Mouse (Mus musculus) splenic B cell, adult 2 months (primary cell): Measurements from ENCODE around the gene Defb11.
"Not testable (repeated sequence)": the region's sequence is repeated elsewhere in the genome, so short reads cannot be mapped to it uniquely, and the experiment has no call there.

Source experiments
- DNase-seq: peaks from one replicate; pipeline ENCODE4 v3.0.0-alpha.2; 2011; ENCODE audit warnings: low read depth, low spot score
- H3K27me3 ChIP-seq: 2 replicates; pipeline ENCODE4 v1.6.1; 2012; ENCODE audit warnings: mild to moderate bottlenecking, low read length, moderate library complexity, mixed read lengths; ENCODE audit not compliant: control insufficient read depth, poor library complexity, insufficient read depth, severe bottlenecking
- H3K36me3 ChIP-seq: 2 replicates; pipeline ENCODE4 v1.6.1; 2012; ENCODE audit warnings: mild to moderate bottlenecking, low read length, moderate library complexity, mixed read lengths; ENCODE audit not compliant: control insufficient read depth, poor library complexity, insufficient read depth, severe bottlenecking

The Defb11 gene

GRCm38 (mm10) chr8:21906290-21906689, at the start of gene Defb11:
TSS of gene Defb11 (minus strand) at chr8:21906412.
- not testable (repeated sequence) for H3K36me3 ChIP-seq, H3K27me3 ChIP-seq, DNase-seq

- DNase-seq = peak; percentile 18
- H3K27me3 ChIP-seq = no peaks in the 10 kb centered on the region
Observed at GRCm38 (mm10) chr8:21955321-21955720, 49.1 kb upstream of the Defb11 start.

GRCm38 (mm10) chr8:21947311-21948017, 41.3 kb upstream of the Defb11 start:
- no peak for DNase-seq
- no peaks in the 10 kb centered on the region for H3K36me3 ChIP-seq

More at GRCm38 (mm10) chr8:21955321-21955720, 49.1 kb upstream of the Defb11 start:
- no peaks in the 10 kb centered on the region for H3K36me3 ChIP-seq

GRCm38 (mm10) chr8:21946462-21946861, 40.2 kb upstream of the Defb11 start, which contains the start of gene Defb13:
TSS of gene Defb13 (plus strand) at chr8:21946762.
- no peak for DNase-seq
- no peaks in the 10 kb centered on the region for H3K36me3 ChIP-seq

More at GRCm38 (mm10) chr8:21947311-21948017, 41.3 kb upstream of the Defb11 start:
- no peaks in the 10 kb centered on the region for H3K27me3 ChIP-seq

GRCm38 (mm10) chr8:21938052-21938451, 31.8 kb upstream of the Defb11 start, which contains the start of gene Defb35:
TSS of gene Defb35 (plus strand) at chr8:21938352.
- H3K36me3 ChIP-seq, H3K27me3 ChIP-seq, DNase-seq: not testable (repeated sequence)

More at GRCm38 (mm10) chr8:21946462-21946861, 40.2 kb upstream of the Defb11 start, which contains the start of gene Defb13:
- H3K27me3 ChIP-seq = no peaks in the 10 kb centered on the region

GRCm38 (mm10) chr8:21932610-21933009, 26.4 kb upstream of the Defb11 start, which contains the start of gene Defb15:
TSS of gene Defb15 (minus strand) at chr8:21932710.
- no peak for DNase-seq
- Histone ChIP-seq H3K36me3 (no peaks in the 10 kb centered on the region), H3K27me3 (no peaks in the 10 kb centered on the region)

GRCm38 (mm10) chr8:21930754-21931153, 24.5 kb upstream of the Defb11 start:
- not testable (repeated sequence) for H3K36me3 ChIP-seq, DNase-seq, H3K27me3 ChIP-seq

- no peak for DNase-seq
- H3K27me3 ChIP-seq = no peaks in the 10 kb centered on the region
- H3K36me3 ChIP-seq = no peaks in the 10 kb centered on the region
Observed at GRCm38 (mm10) chr8:21915625-21916024, 9.4 kb upstream of the Defb11 start.

- Histone ChIP-seq H3K27me3 (no peaks in the 10 kb centered on the region), H3K36me3 (no peaks in the 10 kb centered on the region)
- DNase-seq = no peak
Observed at GRCm38 (mm10) chr8:21912554-21912953, 6.3 kb upstream of the Defb11 start.

- no peak for DNase-seq
- Histone ChIP-seq H3K36me3 (no peaks in the 10 kb centered on the region), H3K27me3 (no peaks in the 10 kb centered on the region)
Observed at GRCm38 (mm10) chr8:21911931-21912330, 5.7 kb upstream of the Defb11 start.

- not testable (repeated sequence) for H3K27me3 ChIP-seq, DNase-seq, H3K36me3 ChIP-seq
Observed at GRCm38 (mm10) chr8:21885321-21885720, 20.9 kb downstream of the Defb11 start, which contains the start of gene Defb9. TSS of gene Defb9 (minus strand) at chr8:21885421.

GRCm38 (mm10) chr8:21858586-21858985, 47.6 kb downstream of the Defb11 start, which contains the start of gene Defb10:
TSS of gene Defb10 (plus strand) at chr8:21858901.
- H3K27me3 ChIP-seq, H3K36me3 ChIP-seq, DNase-seq: not testable (repeated sequence)
